Mouse (Mus musculus): ENCODE results near the gene Sae1. TPM values are rescaled to one million over a fixed set of nuclear protein-coding genes. Genes with fewer than 3 reads are reported as not detected.

Sae1 gene
- total RNA-seq, 2 experiments from 2014 or later: 21.4 to 29.2 TPM

- intact Hi-C loops (cut with DNase I): loop anchor here (10.0 kb wide), 1 partner anchor 162 kb away; no protein-coding TSS in a partner anchor
- DNase-seq: no peak
Measured at GRCm38 (mm10) chr7:16366669-16367068, 20.9 kb downstream of the Sae1 start.

- DNase-seq: no peak
- intact Hi-C loops (cut with DNase I): loop anchor here (10.0 kb wide), 1 partner anchor 161 kb away; no protein-coding TSS in a partner anchor
Measured at GRCm38 (mm10) chr7:16366133-16366646, 21.4 kb downstream of the Sae1 start.

- intact Hi-C loops (cut with DNase I): loop anchor here (10.0 kb wide), 1 partner anchor 160 kb away; no protein-coding TSS in a partner anchor
- DNase-seq: no peak
Measured at GRCm38 (mm10) chr7:16364901-16365500, 22.6 kb downstream of the Sae1 start.

GRCm38 (mm10) chr7:16364319-16364718, 23.3 kb downstream of the Sae1 start:
- intact Hi-C loops (cut with DNase I): loop anchor here (10.0 kb wide), 1 partner anchor 160 kb away; no protein-coding TSS in a partner anchor
- no peak for DNase-seq

- DNase-seq: no peak
- intact Hi-C loops (cut with DNase I): no loop called here
Measured at GRCm38 (mm10) chr7:16357602-16358001, 30.0 kb downstream of the Sae1 start.

- intact Hi-C loops (cut with DNase I): loop anchor here (2.0 kb wide), 1 partner anchor 21 kb away; no protein-coding TSS in a partner anchor
Measured at GRCm38 (mm10) chr7:16355854-16356594, 31.6 kb downstream of the Sae1 start.

GRCm38 (mm10) chr7:16349999-16350398, 37.6 kb downstream of the Sae1 start:
- intact Hi-C loops (cut with DNase I): no loop called here
- no peak for DNase-seq

More at GRCm38 (mm10) chr7:16355854-16356594, 31.6 kb downstream of the Sae1 start:
- DNase-seq: no peak

- intact Hi-C loops (cut with DNase I): no loop called here
- no peak for DNase-seq
Measured at GRCm38 (mm10) chr7:16345297-16345696, 42.3 kb downstream of the Sae1 start.

- intact Hi-C loops (cut with DNase I): no loop called here
- no peak for DNase-seq
Measured at GRCm38 (mm10) chr7:16344598-16344997, 43.0 kb downstream of the Sae1 start.

- DNase-seq: no peak
- intact Hi-C loops (cut with DNase I): no loop called here
Measured at GRCm38 (mm10) chr7:16337733-16338132, 49.9 kb downstream of the Sae1 start.

- intact Hi-C loops (cut with DNase I): loop anchor here (5.0 kb wide), 2 partner anchors 37 to 43 kb away; no protein-coding TSS in a partner anchor
- DNase-seq: no peak
Measured at GRCm38 (mm10) chr7:16329146-16329545, 58.5 kb downstream of the Sae1 start.

- intact Hi-C loops (cut with DNase I): loop anchor here (5.0 kb wide), 2 partner anchors 34 to 46 kb away; no protein-coding TSS in a partner anchor
- DNase-seq: no peak
Measured at GRCm38 (mm10) chr7:16326607-16326971, 61.0 kb downstream of the Sae1 start.

- intact Hi-C loops (cut with DNase I): loop anchor here (5.0 kb wide), 2 partner anchors 34 to 46 kb away; no protein-coding TSS in a partner anchor
Measured at GRCm38 (mm10) chr7:16325920-16326606, 61.5 kb downstream of the Sae1 start.

GRCm38 (mm10) chr7:16324661-16325060, 62.9 kb downstream of the Sae1 start:
- intact Hi-C loops (cut with DNase I): loop anchor here (5.0 kb wide), 2 partner anchors 32 to 48 kb away; no protein-coding TSS in a partner anchor
- no peak for DNase-seq

More at GRCm38 (mm10) chr7:16325920-16326606, 61.5 kb downstream of the Sae1 start:
- peak; percentile 37 to 58 for DNase-seq

GRCm38 (mm10) chr7:16320479-16320878, 67.1 kb downstream of the Sae1 start:
- DNase-seq: no peak
- intact Hi-C loops (cut with DNase I): no loop called here

GRCm38 (mm10) chr7:16319216-16319615, 68.4 kb downstream of the Sae1 start:
- intact Hi-C loops (cut with DNase I): no loop called here
- DNase-seq: no peak

GRCm38 (mm10) chr7:16317094-16317493, 70.5 kb downstream of the Sae1 start:
- DNase-seq: no peak
- intact Hi-C loops (cut with DNase I): no loop called here

GRCm38 (mm10) chr7:16315222-16315759, 72.3 kb downstream of the Sae1 start:
- intact Hi-C loops (cut with DNase I): no loop called here

GRCm38 (mm10) chr7:16314221-16314775, 73.3 kb downstream of the Sae1 start:
- intact Hi-C loops (cut with DNase I): loop anchor here (5.0 kb wide), 1 partner anchor 58 kb away; no protein-coding TSS in a partner anchor
- no peak for DNase-seq

More at GRCm38 (mm10) chr7:16315222-16315759, 72.3 kb downstream of the Sae1 start:
- DNase-seq: no peak
